Mouse (Mus musculus) layer of hippocampus, adult 11-12 months (tissue): ENCODE data around the gene Zfp202.

Source experiments
- DNase-seq: peaks from one replicate; pipeline ENCODE4 v3.0.0; 2022; ENCODE audit warnings: low spot score

The Zfp202 gene

GRCm38 (mm10) chr9:40241223-40241801, 49.2 kb downstream of the Zfp202 start:
- DNase-seq = peak; percentile 53

- peak; percentile 46 for DNase-seq
Measured at GRCm38 (mm10) chr9:40241951-40242888, 50.1 kb downstream of the Zfp202 start.

GRCm38 (mm10) chr9:40245466-40245865, 53.4 kb downstream of the Zfp202 start:
- DNase-seq = no peak

- no peak for DNase-seq
Measured at GRCm38 (mm10) chr9:40245974-40246665, 54.0 kb downstream of the Zfp202 start.

GRCm38 (mm10) chr9:40246702-40247101, 54.6 kb downstream of the Zfp202 start:
- DNase-seq = no peak

- DNase-seq = no peak
Measured at GRCm38 (mm10) chr9:40249106-40249505, 57.0 kb downstream of the Zfp202 start.

- DNase-seq = no peak
Measured at GRCm38 (mm10) chr9:40252459-40252858, 60.3 kb downstream of the Zfp202 start.
